Mouse (Mus musculus) neutrophil, adult 83 days (primary cell): Measurements from ENCODE around the gene Slc4a3. TPM values are rescaled to one million over a fixed set of nuclear protein-coding genes. Genes with fewer than 3 reads are reported as not detected.

Source experiments
- total RNA-seq, 2 experiments: library from RNA; stranded (reverse); gene quantifications; one replicate each; pipeline ENCODE4 v1.2.4; 2023

Slc4a3 gene
- total RNA-seq: under 1 TPM in 1 of 2 experiments, not detected in 1; 0.13 TPM

DNA sequence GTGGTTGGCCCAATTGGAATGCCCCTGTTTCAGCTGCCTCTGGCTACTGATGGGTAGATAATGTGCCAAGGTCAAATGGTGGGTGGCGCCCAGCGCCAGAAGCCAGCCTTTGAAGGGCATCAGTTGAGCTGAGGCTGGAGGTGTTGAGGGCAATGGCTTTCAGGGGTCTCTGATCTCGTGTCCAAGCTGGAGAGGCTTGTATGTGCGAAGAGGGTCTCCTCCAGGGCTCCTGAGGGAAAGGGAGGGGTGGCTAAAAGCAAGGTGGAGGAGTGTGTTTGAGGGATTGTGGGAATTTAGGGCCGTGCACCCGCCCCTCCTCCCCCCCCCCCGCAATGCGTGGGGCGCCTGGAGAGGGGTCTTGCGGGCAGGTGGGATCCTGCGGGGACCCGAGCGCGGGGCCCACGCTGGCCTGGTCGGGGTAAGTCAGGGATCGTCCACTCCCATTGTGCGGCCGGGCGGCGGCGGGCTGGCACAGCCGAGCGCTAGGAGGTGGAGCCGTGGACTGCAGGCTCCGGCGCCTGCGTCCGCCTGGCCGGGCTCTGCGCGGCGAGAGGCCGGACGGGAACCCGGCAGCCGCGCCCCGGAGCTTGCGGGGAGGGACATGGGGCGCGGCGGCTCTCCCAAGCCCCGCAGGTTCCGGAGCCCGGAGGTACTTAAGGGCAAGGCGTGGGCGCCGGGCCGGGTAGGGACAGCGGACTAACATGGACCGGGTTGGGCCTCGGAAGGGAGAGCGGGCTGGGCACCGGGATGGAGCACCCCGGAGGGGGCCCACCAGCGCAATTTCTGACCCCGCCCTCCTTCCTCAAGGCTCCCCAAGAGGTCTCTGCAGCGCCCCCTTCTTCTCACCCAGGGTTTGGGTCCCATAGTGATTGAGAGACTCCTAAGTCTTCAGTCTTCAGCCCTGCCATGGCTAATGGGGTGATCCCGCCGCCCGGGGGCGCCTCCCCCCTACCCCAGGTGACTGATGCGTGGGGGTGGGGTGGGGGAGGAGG, at the start of gene Slc4a3:
Gene Slc4a3, plus strand, starts transcription at position 302 of the 992 bp plus-strand sequence.

DNA sequence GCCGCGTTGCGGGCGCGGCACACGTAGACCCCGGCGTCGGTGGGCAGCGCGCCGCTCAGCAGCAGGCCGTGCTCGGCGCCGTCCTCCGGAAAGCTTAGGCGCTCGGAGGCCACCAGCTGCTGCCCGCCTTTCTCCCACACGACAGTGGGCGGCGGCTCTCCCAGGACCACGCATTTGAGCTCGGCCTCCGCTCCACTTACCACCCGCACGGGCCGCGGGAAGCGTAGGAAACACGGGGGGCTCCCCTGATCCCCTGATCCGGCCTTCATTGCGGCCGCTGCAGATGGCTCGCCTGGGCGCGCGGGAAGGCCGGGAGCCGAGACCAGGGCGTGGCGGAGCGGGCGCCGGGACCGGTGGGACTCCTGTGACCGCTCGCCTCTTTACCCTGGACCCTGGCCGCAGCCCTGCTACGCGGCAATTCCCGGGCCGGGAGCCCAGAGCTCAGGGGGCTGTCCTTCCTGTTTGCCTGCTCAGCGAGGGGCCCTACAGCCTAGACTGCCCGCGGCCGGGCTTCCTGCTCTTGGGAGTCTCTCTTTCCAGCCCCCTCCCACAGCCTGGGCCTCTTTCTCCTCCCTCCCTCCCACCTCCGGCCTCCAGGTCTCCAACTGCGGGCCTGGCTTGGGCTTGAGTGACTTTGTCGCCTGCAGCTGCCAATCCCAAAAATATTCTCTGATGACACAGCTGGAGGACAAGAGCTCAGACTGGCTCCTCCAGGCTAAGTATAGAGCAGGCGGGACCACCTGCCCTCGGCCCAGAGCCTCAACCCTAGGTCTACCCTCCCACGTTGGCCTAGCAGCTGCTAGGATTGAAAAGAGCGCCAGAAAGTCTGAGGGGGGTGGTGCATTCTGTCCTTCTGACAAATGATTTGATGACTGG, 39.9 kb upstream of the Slc4a3 start, which contains the start of gene Obsl1:
Gene Obsl1, minus strand, starts transcription at position 497 of the 876 bp plus-strand sequence.

DNA sequence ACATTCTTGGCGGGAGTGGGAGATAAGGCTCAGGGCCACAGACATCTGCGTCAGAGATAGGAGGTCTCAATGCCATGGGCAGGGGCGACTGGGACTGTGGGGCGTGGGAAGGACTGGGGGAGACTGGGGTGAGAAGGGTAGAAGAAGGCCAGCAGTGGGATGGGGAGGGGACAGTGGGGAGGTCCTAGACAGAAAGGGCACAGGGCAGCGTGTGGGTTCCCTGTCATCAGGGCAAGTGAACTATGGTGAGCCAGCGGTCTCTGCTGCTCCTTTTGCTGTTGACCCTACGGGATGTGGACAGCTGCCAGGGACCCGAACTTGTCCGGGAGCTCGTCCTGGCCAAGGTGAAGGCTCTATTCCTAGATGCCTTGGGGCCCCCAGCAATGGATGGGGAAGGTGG, 39.1 kb upstream of the Slc4a3 start, which contains the start of gene Inha:
Gene Inha, plus strand, starts transcription at position 72 of the 400 bp plus-strand sequence.

DNA sequence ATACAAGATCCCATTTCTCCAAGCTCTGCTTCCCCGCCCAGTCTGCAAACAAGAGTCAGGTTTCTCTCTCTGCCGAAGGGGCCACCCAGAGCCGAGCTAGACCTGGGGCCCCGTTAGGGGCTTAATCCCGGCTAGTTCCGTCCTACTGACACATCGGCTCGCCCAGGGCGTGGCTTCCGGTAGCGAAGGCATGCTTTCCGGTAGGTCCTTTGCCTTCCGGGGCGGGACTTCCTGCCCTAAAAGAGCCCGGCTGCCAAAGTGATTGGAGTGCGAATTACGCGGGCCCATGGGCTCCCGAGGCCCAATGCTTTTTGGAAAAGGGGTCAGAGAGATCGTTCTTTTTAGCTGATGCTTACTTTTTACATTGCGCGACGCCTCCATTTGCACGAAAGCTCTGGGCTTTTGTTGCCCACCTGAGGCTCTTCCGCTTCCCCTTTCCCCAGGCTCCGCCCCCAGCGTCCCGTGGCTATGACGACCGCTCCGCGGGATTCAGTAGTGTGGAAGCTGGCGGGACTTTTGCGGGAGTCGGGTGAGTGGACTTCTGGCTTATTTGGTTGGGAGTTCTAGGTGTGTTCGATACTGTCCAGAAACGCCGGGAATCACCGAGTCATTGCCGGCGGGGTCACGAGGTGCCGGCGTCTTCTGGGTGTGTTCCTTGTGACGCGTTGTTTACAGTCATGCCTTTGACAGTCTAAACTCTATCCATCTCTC, 24.6 kb upstream of the Slc4a3 start, which contains the start of gene Stk11ip:
Gene Stk11ip, plus strand, starts transcription at position 209 of the 711 bp plus-strand sequence.

Other genes starting within 250 kb of the Slc4a3 start
- gene Dnpep, start 228.3 kb upstream of the Slc4a3 start, total RNA-seq: 10 to 100 TPM; 26.2 to 31.6 TPM
- gene Des, start 185.9 kb upstream of the Slc4a3 start, total RNA-seq: under 1 TPM; 0.11 to 0.38 TPM
- not detected for gene Speg, start 171.0 kb upstream of the Slc4a3 start, total RNA-seq
- gene Gmppa, start 110.3 kb upstream of the Slc4a3 start, total RNA-seq: 10 to 100 TPM; 46.4 to 47.9 TPM
- gene Asic4, start 95.8 kb upstream of the Slc4a3 start, total RNA-seq: not detected
- gene Chpf, start 67.0 kb upstream of the Slc4a3 start, total RNA-seq: 1 to 10 TPM; 1.2 to 1.5 TPM
- gene Tmem198, start 66.7 kb upstream of the Slc4a3 start, total RNA-seq: not detected
- gene Obsl1, start 39.8 kb upstream of the Slc4a3 start, total RNA-seq: under 1 TPM in 1 of 2 experiments, not detected in 1; 0.24 TPM
- gene Inha, start 39.2 kb upstream of the Slc4a3 start, total RNA-seq: not detected
- 10 to 100 TPM; 32.4 to 36.6 TPM for gene Stk11ip, start 24.7 kb upstream of the Slc4a3 start, total RNA-seq